Mouse (Mus musculus) left cerebral cortex, adult 18-20 months (tissue): ENCODE results near the gene Prg4. TPM values are rescaled to one million over a fixed set of nuclear protein-coding genes. Genes with fewer than 3 reads are reported as not detected.

Experiments
- DNase-seq, 2 experiments: peaks; one replicate each; pipeline ENCODE4 v3.0.0; 2021 to 2022; ENCODE audit warnings: low spot score in 2 of 2, mixed read lengths in 1 of 2
- long read RNA-seq, 2 experiments: library from polyadenylated mRNA; stranded (forward); transcript quantifications; one replicate each; pipeline ENCODE4 v2.0.0; 2021
- total RNA-seq, 2 experiments: library from RNA; stranded (reverse); gene quantifications; 2 replicates each; pipeline ENCODE4 v1.2.3; 2021

The Prg4 gene
- total RNA-seq: 10 to 100 TPM in 1 of 2 experiments, 1 to 10 TPM in 1; 10.0 to 12.5 TPM
- long read RNA-seq, experiment 1, partial matches to known transcripts: 0 of 3 reads
- long read RNA-seq, experiment 1, other reads (novel, unspliced or antisense): 2 of 3 reads
- long read RNA-seq, experiment 2, partial matches to known transcripts: 0 of 1 reads
- long read RNA-seq, experiment 2, other reads (novel, unspliced or antisense): 0 of 1 reads

DNA sequence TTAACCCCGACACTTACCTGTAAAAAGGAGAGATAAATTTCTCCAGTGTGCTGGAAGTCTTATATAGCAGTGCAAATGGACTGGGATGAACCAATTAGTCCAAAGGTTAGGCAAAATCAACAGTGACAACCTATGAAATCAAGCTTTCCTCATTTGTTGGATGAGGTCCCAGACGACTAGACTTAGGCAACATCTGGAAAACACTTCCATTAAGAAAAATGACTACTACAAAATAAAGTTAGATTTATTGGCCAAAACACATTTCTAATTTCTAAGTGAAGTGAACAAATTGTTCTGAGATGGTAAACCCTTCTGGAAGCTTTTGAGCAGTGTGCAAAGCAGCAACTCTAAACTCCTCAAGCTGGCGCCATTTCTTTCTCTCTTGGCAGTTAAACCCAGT, at the start of gene Prg4:
Prg4 (minus strand) TSS at position 34 of the 400 bp plus-strand sequence.
- no peak for DNase-seq

DNA sequence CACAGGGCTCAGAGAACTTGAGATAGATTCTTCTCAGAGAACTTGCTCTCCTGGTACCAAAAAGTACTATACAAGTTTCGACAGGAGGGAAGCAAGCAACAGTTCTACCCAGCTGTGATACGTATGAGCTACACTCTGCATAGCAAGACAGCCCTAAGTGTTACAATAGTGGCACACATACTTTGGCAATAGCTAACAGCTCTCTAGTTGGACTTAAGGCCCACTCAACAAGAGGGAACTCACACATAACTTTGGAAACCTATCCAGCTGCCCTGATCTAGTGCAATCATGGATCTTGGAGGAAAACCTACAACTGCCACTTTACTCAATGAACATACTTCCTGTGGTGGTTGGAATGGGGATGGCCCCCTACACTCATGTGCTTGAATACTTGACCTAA, 47.1 kb upstream of the Prg4 start:
- DNase-seq: no peak

DNA sequence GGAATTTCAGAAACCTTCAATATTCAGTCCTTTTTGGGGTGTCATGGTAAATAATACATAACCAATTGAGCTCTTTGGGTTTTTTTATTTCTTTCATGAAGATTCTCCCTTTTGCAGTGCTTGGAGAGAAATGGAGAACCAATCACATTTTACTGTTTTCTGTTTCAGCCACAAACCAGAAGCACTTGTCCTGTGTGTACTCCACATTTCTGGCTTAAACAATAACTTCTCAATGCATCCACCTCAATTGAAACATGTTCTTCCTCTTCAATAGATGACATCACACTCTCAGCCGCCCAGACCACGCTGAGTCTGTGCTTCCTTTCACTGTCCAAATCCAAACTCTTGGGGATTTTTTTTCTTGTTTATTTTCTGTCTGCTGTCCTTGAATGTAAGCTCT, 39.8 kb upstream of the Prg4 start:
- DNase-seq: no peak

DNA sequence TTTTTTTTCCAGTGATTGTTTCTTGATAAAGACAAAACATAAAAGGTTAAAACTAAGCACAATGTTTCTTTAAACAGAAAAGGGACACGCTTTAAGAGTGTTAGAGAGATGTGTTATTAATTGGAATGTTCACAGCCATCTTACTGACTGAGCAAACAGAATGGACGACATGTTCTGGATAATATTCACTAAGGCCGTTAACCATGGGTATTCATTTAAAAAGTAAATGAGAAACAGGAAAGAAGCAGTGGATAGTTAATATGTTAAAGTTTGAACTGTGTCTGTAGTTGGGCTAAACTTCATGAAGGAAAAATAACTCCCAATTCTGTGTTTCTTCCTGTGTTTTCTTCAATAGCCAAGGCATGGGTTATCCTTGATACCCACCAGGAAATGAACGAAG, 37.4 kb upstream of the Prg4 start:
- DNase-seq: no peak

DNA sequence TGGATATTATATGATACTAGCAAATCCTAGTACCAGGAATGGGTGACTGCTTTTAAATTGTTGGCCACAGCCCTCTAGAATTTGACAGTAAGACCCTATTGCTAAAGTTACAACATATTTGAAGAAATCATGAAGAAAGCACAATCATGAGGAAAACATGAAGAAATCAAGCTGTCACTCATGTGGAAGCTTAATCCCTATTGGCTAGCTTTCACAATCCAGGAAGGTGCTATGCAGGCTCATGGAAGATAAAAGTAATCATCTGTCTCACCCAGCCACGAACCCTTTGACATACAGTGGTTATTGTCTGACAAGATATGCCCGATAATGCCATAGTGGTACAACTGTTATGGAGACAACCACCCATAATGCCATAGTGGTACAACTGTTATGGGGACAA, 32.2 kb upstream of the Prg4 start:
- DNase-seq: no peak

DNA sequence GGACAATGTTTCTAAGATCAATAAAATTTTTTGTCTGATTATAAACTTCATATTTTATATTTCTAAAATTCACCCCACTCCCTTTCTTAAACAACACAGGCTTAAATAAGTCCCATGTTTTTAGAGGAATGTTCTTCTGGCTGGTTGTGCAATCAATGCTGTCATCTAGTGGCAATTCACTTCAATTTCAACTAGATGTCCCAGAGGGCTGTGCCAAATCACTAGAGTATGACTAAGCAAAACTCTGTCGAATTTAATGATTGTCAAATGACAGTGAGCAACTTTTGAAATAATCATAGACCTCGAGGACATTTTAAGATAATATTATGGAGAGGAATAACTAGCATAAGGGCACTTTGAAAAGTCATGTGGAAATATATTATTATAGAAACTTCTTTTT, 31.7 kb upstream of the Prg4 start:
- DNase-seq: no peak

DNA sequence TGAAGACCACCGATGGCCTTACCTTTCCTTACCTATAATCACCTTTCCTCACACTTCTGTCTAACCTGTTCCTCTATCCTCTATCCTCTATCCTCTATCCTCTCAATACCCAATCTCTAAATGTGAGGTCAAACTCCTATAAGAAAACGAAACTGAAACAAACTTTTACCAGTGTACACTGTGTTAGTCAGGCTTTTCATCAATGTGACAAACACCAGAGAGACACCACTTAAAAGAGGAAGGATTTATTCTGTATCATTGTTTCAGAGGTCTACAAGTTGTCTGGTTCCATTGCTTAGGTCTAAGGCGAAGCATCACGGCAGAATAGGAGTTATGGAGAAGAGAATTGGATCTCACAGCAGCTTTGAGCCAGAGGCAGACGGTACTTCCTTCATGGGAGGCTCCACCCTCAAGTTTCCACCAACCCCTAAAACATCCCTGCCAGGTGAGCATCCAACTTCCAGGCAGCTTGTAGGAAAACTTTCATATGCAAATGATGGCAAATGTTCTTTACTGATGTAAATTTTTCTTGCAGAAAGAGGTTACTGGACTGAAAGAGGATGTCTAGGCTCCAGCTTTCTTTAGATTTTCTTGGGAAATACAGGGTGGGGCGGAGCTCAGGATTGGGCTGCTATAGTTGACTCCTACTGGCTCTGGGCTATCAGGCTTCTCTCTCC, 30.8 kb upstream of the Prg4 start:
- DNase-seq: no peak

DNA sequence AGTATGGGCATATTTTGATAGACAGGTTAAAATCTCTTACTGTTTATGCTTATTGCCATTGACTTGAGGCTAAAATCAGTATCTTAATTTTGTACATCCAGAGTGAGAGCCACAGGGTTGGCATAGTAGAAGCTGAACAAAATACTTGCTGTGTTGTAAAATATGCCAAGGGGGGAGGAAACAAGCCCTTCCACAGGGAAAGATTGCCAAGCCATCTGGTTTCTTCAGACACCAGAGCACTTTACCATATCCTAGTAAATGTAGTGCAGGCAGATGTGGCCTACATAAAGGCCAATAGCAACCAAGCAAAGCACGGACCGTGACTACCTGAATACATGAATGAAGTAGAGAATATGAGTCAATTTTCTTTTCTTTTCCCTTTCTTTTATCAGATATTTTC, 23.2 kb upstream of the Prg4 start:
- DNase-seq: no peak

DNA sequence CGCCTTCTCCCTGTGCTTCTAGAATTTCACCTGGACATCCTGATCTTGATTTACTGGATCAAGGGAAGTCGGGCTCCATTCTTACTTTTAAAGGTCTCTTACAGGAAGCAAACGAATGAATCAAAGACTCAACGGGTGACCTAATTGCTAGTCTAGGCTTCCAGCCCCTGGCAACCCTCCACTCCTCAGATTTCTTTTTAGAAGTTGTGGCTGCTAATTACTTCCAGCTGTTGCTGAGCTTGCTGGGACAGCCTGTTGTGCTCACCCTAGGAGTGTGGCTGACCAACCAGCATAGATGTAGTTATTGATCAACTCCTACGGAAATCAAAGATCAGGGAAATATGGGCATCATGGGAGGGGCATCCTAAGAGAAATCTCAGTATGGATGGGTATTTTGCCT, 14.7 kb upstream of the Prg4 start:
- DNase-seq: no peak

DNA sequence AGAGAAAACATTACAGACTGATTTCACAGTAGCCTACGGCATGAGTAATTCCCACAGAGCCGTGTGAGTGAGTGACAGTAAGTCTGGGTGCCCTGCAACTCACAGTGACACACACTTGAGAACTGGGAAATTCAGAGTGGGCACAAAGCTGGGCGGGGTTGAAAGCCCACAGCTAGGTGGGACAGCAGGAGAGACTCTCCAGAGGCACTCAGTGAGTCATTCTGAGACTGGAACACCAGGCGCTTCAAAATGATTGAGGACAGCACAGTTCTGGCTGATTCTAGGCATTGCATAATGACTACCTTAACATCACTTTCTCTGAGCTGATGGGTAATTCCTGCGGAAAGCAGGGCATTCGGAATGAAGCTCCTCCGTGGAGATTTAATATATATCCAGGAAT, 6.6 kb upstream of the Prg4 start:
- no peak for DNase-seq

DNA sequence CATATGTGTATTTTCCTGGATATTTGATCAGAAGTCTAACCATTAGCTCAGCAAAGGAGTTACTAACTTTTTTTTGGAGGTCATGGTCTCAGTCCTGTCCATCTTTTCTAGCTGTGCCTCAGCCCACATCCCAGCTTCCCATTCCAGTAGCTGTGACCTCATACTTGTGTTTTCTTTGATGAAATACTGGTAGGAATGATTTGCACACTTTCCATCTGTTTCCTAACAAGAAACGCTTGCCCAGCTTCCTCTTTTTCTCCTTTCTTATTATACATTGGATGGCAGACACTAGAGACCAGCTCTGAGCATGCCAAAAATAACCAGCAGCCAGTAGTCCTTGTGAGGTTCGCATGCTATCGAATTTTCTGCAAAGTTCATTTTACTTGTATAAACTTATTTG, 4.0 kb upstream of the Prg4 start:
- DNase-seq: no peak

DNA sequence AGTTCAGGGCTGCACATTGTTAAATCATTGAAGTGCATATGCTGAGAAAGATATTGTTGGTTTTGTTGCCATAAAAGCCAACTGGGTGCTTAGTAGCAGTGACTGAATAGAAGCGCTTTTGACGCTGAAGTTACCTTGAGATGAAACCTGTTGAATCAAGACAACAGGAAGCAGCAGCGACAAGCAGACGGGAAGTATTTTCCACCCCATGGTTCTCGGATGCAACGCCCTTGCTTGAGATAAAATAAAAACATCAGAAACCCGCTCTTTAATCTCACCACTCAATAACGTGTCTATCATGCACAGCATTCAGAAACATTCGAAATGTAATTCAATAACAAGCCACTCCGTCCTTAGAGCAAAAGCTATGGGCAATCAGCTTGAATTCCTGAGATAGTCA, 601 bp downstream of the Prg4 start:
- DNase-seq: no peak

DNA sequence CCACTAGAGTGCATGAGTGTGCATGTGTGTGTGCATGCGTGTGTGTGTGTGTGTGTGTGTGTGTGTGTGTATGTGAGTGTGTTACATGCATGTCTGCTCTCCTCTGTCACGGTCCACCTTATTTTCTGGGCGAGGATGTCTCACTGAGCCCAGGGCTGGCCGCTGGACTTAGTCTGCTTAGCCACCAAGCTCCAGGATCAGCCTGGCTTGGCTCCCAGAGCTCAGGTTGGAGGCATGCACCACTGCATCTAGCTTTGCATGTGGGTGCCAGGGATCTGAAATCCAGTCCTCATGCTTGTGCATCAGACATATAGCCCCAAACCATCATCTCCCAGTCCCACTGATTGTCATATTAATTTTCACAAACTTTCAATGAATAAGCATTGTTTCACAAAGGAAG, 2.3 kb downstream of the Prg4 start:
- DNase-seq: no peak

DNA sequence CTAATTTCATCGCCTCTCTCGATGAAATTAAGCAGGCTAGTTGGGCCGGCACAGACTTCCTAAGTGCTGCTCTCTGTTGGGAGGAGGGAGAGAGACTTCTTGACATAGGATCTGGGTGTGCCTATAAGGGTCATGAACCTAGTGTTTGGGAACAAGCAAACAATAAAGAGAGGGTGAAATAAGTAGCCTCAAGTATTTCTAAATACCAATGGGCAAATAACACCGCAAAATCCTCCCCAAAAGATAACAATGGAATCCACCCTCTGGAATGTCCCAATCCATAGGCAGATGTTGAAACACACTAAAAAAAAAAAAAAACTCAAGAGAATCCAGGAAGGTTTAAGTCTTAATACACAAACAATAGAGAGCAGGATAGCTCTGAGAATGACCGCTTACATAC, 2.9 kb downstream of the Prg4 start:
- DNase-seq: no peak

DNA sequence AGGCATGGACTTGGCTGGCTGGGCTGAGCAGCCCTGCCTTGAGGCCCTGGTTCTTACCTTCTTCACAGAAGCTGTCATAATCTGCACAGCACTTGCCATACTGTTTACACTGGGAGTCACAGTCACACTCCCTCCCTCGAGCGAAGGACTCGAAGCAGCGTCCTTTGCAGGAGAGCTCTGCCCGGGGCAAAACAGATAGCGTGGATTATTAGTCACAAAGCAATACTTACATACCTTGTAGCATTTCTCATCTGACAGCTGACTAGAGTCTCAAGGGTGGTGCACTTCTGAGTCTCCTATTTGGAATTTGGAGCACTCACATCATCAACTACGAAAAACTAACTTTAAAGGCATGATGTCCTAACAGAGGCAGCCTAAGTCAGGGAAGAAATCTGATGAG, 5.4 kb downstream of the Prg4 start:
- DNase-seq: no peak

DNA sequence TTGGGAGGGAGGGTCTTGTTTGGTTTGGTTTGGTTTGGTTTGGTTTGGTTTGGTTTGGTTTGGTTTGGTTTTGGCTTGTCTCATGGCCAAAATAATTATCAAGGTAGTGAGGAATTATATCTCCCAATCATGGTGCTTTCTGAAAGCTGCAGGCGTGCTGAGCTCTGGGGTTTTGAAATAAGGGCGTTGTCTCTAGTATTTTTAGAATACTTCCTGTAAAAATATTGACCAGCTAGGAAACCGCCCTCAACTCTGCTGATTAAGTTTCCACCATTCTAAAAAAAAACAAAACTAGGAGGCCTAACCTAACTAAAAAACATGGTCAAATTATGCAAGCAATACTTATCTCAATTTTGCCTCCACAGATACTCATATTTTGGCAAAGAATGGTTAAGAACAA, 6.4 kb downstream of the Prg4 start:
- no peak for DNase-seq

DNA sequence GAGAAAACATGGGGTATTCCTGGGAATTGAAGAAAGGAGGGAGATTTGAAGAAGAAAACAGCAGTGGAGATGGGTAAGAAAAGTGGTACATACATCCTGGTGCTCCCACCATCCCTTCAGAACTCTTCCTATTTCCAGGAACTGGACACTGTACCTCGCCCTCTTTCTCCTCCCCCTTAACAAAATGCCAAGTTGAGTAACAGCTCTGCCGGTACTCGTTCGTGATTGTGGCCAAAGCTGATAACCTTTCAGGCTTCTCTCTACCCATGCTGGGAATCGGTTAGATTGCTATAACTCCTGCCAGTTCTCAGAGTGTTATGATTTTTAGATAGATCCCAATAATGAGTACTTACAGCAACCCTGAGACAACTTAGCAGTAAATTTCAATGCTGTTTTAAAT, 7.0 kb downstream of the Prg4 start:
- no peak for DNase-seq

DNA sequence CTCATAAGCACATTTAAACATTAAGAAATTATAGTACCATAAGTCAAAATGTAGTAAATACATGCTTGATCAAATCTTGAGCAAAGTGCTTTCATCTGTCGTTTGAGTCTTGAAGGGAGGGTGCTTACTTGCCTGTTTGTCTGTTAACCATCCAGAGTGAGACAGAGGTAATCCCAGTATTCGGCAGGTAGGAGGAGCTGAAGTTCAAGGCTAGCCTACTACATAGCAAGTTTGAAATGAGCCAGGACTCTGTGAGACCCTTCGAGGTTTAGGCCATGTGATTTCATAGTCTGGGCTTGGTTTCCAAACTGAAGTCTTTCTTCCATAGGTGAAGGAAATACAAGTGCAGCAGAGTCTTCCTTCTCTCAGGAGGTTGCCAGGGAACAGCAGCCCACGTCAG, 24.2 kb downstream of the Prg4 start:
- DNase-seq: no peak

DNA sequence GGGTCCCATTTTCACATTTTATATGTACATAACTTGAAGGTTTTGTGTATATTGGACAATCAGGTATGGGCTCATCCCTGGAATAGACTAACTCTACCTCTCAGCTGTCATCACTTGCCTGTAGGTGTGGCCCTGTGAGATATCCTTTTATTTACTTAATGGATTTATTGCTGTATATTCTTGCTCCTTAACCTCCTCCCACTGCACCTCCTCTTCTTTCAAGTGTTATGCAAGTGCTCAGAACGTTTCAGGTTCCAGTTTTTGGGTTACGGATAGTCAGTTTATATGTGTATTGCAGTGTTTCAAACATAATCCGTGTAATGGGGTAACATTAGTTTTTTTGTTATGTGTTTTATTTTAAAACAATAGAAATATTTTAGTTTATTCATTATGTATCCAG, 27.3 kb downstream of the Prg4 start:
- DNase-seq: no peak

DNA sequence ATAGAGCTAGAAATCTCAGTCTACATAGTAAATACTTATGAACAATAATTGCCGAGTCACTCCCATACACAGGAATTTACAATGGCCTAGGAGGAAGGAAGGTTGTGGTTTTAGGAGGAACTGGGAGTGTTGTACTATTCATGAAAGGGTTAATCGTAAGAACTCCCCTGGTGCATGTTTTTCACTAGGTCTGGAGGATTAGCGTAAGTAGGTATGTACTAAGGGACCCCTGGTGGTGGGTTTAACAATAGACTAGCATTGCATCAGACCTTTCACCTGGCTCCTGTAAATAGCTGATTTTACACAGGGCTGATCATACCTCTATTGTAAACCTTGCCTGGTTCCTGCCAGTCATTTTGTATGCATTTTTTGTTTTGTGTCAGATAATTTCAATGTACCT, 39.7 kb downstream of the Prg4 start:
- no peak for DNase-seq

DNA sequence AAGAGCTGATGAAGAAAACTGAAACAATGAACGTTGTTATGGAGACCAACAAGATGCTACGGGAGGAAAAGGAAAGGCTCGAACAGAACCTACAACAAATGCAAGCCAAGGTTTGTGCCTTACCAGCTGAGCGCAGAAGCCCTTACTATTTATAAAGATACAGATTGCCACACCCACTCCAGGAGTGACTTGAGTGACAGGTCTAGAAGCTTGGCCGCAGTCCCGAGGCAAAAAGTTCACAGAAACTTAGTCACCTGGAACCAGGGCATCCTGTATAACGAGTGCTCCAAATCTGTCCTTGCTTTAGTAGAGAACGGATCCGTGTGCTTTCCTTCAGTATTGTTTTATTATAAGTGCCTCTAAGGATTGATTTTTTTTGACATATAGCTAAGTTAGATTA, 40.3 kb downstream of the Prg4 start:
- no peak for DNase-seq

DNA sequence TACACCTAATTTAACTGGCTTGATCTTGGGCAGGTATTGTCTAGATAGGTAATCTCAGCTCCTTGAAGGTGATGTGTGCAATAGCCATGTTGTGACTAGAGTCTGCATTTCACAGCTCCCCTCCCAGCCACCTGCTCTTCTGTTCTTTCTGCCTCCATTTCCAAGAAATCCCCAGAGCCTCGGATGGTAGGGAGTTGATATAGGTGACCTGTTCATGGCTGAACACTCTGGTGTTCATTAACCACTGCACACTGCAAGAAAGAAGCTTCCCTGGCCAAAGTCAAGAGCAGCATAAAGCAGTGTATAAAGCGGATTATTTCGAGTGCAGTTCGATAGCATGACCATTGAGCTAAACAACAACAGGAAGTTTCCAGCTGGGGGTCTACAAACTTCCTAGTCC, 47.5 kb downstream of the Prg4 start:
- no peak for DNase-seq

DNA sequence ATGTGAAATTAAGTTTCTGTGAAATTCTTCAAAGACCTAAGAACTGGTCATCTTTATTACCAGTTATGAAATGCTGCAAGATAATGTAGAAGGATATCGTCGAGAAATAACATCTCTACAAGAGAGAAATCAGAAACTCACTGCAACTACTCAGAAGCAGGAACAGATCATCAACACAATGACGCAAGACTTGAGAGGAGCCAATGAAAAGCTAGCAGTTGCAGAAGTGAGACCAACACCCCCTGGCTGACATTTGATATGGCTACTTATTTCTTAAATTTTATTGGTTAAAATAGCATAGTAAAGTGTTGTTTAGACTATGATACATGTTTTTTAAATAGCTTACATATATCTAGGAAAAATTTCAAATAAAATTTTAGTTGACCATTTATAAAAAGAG, 50.0 kb downstream of the Prg4 start:
- no peak for DNase-seq

DNA sequence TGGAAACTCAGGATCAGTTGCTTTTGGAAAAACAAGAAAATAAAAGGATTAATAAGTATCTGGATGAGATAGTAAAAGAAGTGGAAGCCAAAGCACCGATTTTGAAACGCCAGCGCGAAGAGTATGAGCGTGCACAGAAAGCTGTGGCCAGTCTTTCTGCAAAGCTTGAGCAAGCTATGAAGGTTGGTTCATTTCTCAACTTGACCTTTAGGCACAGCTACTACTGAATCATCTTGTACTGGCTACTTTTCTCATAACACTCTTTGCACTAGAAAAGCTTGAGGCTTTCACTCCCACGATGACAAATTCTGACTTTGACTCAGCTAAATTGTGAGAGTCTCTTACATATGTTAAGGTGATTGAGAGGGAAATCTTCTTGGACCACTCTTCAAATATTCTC, 56.0 kb downstream of the Prg4 start:
- DNase-seq: no peak
